In genomic region chr3:55599366-55600085, GRCm38 (mm10) we compare ENCODE assay signal across 10 mouse cellular contexts.
DNase-seq lines count a peak whose midpoint lies in the region; ATAC-seq and TF ChIP-seq lines count a peak whose summit lies in the region.
"Had no signal": no experiment of that assay in that cellular context is flagged by ENCODE, and none has a peak within 500 bp of the region (broad histone marks: within the 10 kb centered on the region; RNA-seq: fewer than 3 reads in every experiment).

No protein-coding gene starts in this region.

- ATAC-seq in heart, postnatal 0 days (ENCODE audit: insufficient read depth, low read depth), result no peak
- 0 out of 2 replicates have a peak, but pooled peaks have one; percentile 23 for ATAC-seq in hindbrain, embryonic 15.5 days (ENCODE audit: low FRiP score, low read depth)
- no peak for ATAC-seq in stomach, embryonic 16.5 days (ENCODE audit: insufficient read depth, low FRiP score)
- ATAC-seq in megakaryocyte-erythroid progenitor cell, adult 5-6 weeks (replicated peaks; ENCODE audit: low FRiP score, low TSS enrichment, poor library complexity, severe bottlenecking), result no peak

- H3K27me3 ChIP-seq in heart, postnatal 0 days (ENCODE audit: control insufficient read depth, insufficient read depth, low read length), result no peaks in the 10 kb centered on the region
- no peaks in the 10 kb centered on the region for H3K27me3 ChIP-seq in hindbrain, embryonic 15.5 days
- H3K27me3 ChIP-seq in stomach, embryonic 16.5 days (ENCODE audit: control insufficient read depth, insufficient read depth, low read length), result no peaks in the 10 kb centered on the region

- no peak for TF ChIP-seq EP300 in heart, postnatal 0 days (IDR thresholded peaks at IDR 0.05; ENCODE audit: low read depth)

- no peak overlapping the region for H3K4me3 ChIP-seq in heart, postnatal 0 days (ENCODE audit: low read depth, low read length)
- H3K4me3 ChIP-seq in hindbrain, embryonic 15.5 days, result no peak overlapping the region
- H3K4me3 ChIP-seq in stomach, embryonic 16.5 days (replicated peaks; ENCODE audit: low read length), result no peak overlapping the region
- H3K4me3 ChIP-seq: layer of hippocampus, adult 2 months had no signal

- no peak overlapping the region for H3K9ac ChIP-seq in heart, postnatal 0 days (replicated peaks; ENCODE audit: low read depth, low read length)
- H3K9ac ChIP-seq in hindbrain, embryonic 15.5 days, result no peak overlapping the region
- H3K9ac ChIP-seq in stomach, embryonic 16.5 days (ENCODE audit: low read length), result 0 out of 2 replicates have a peak overlapping the region, but pooled peaks have one; percentile 16

- 58% methylated on average over 17 of the region's 17 CpGs for WGBS in heart, postnatal 0 days
- 58% methylated on average over 17 of the region's 17 CpGs for WGBS in hindbrain, embryonic 15.5 days
- 33% methylated on average over 17 of the region's 17 CpGs for WGBS in stomach, embryonic 16.5 days

- H3K9me3 ChIP-seq in heart, postnatal 0 days (replicated peaks; ENCODE audit: control insufficient read depth, low read length), result no peaks in the 10 kb centered on the region
- no peaks in the 10 kb centered on the region for H3K9me3 ChIP-seq in hindbrain, embryonic 15.5 days
- no peaks in the 10 kb centered on the region for H3K9me3 ChIP-seq in stomach, embryonic 16.5 days (replicated peaks; ENCODE audit: control insufficient read depth, low read length)

- H3K27ac ChIP-seq in heart, postnatal 0 days (ENCODE audit: low read depth), result 0 out of 2 replicates have a peak overlapping the region, but pooled peaks have one; percentile 30
- H3K27ac ChIP-seq in hindbrain, embryonic 15.5 days (replicated peaks), result peak overlapping the region; percentile 21; the same call in 1 of the 2 replicates
- H3K27ac ChIP-seq in stomach, embryonic 16.5 days (ENCODE audit: low read length), result 0 out of 2 replicates have a peak overlapping the region, but pooled peaks have one; percentile 30
- H3K27ac ChIP-seq: layer of hippocampus, adult 2 months had no signal

- no peak for DNase-seq in heart, postnatal 0 days (ENCODE audit: low spot score)
- DNase-seq in heart, adult 18-20 months, result no peak
- peak; percentile 35 for DNase-seq in right cerebral cortex, postnatal 4 days
- DNase-seq in right cerebral cortex, postnatal 25 days, result no peak
- DNase-seq in left cerebral cortex, adult 18-20 months (ENCODE audit: low spot score in 2 of 2), result no peak
- DNase-seq: thymus, adult 18-20 months had no signal

- no peaks in the 10 kb centered on the region for H3K36me3 ChIP-seq in heart, postnatal 0 days (replicated peaks; ENCODE audit: control insufficient read depth, insufficient read depth, low read length)
- H3K36me3 ChIP-seq in hindbrain, embryonic 15.5 days, result no peaks in the 10 kb centered on the region
- no peaks in the 10 kb centered on the region for H3K36me3 ChIP-seq in stomach, embryonic 16.5 days (ENCODE audit: control insufficient read depth, insufficient read depth, low read length)

- no peak overlapping the region for H3K4me2 ChIP-seq in heart, postnatal 0 days (ENCODE audit: low read depth, low read length)
- H3K4me2 ChIP-seq in hindbrain, embryonic 15.5 days, result no peak overlapping the region
- peak overlapping the region; percentile 28; the same call in 1 of the 2 replicates for H3K4me2 ChIP-seq in stomach, embryonic 16.5 days (ENCODE audit: low read depth, low read length)

- no peak for TF ChIP-seq CTCF in heart, postnatal 0 days (IDR thresholded peaks at IDR 0.05; ENCODE audit: low read depth)

- H3K4me1 ChIP-seq in heart, postnatal 0 days (ENCODE audit: control insufficient read depth, insufficient read depth), result no peaks in the 10 kb centered on the region
- peaks cover 10% of the 10 kb centered on the region; the same call in 1 of the 2 replicates for H3K4me1 ChIP-seq in hindbrain, embryonic 15.5 days (replicated peaks)
- H3K4me1 ChIP-seq in stomach, embryonic 16.5 days (ENCODE audit: control insufficient read depth, insufficient read depth, low read length), result peaks cover 8% of the 10 kb centered on the region; the same call in 1 of the 2 replicates
